Mouse (Mus musculus): ENCODE data around the gene Cyb561d1.

Gene Cyb561d1

GRCm38 (mm10) chr3:108166486-108167211, 34.4 kb downstream of the Cyb561d1 start:
- DNase-seq: peak; percentile 34 to 45

- no peak for DNase-seq
These were observed 35.3 kb downstream of the Cyb561d1 start for GRCm38 (mm10) chr3:108165532-108166315.

GRCm38 (mm10) chr3:108164807-108165206, 36.2 kb downstream of the Cyb561d1 start:
- peak; percentile 68 to 81 for DNase-seq

GRCm38 (mm10) chr3:108164091-108164490, 36.9 kb downstream of the Cyb561d1 start:
- DNase-seq: no peak

- DNase-seq: no peak
These were observed 42.5 kb downstream of the Cyb561d1 start for GRCm38 (mm10) chr3:108158383-108159037.

GRCm38 (mm10) chr3:108154656-108155055, 46.4 kb downstream of the Cyb561d1 start, which contains the start of gene Gpr61:
TSS of gene Gpr61 (minus strand) at chr3:108154882.
- DNase-seq: no peak

- DNase-seq: no peak
These were observed 48.7 kb downstream of the Cyb561d1 start for GRCm38 (mm10) chr3:108152290-108152689.

- DNase-seq: peak; percentile 85 to 94
These were observed 53.4 kb downstream of the Cyb561d1 start for GRCm38 (mm10) chr3:108147386-108148235.

- DNase-seq: no peak
These were observed 54.3 kb downstream of the Cyb561d1 start for GRCm38 (mm10) chr3:108146671-108147070.
